Mouse (Mus musculus): ENCODE measurements around the gene Tenm4.

- TF ChIP-seq CTCF (IDR thresholded peaks at IDR 0.05): no peak
- TF ChIP-seq EP300 (IDR thresholded peaks at IDR 0.05): no peak
Observed at GRCm38 (mm10) chr7:96505538-96505937, 334.5 kb downstream of the Tenm4 start.

Data from lung, postnatal 0 days (tissue).